Mouse (Mus musculus) embryo, embryonic 10 days (tissue): Measurements from ENCODE around the gene Acot13.
"Not testable (repeated sequence)": the region's sequence is repeated elsewhere in the genome, so short reads cannot be mapped to it uniquely, and the experiment has no call there.

Experiments used
- DNase-seq: peaks from one replicate; pipeline ENCODE4 v3.0.0-alpha.2; 2015; ENCODE audit warnings: low spot score

The Acot13 gene

GRCm38 (mm10) chr13:24831353-24832130 lies at the start of gene Acot13, which contains the start of gene Tdp2:
Acot13 (minus strand) TSS chr13:24831540.
Tdp2 (plus strand) TSS chr13:24831679.
- peak; percentile 97 for DNase-seq

- no peak for DNase-seq
Measured at GRCm38 (mm10) chr13:24880704-24881103, 49.4 kb upstream of the Acot13 start.

- no peak for DNase-seq
Measured at GRCm38 (mm10) chr13:24880208-24880607, 48.9 kb upstream of the Acot13 start.

GRCm38 (mm10) chr13:24879359-24880040 lies 48.2 kb upstream of the Acot13 start:
- DNase-seq = no peak

- DNase-seq = no peak
Measured at GRCm38 (mm10) chr13:24868233-24868632, 36.9 kb upstream of the Acot13 start.

- DNase-seq = no peak
Measured at GRCm38 (mm10) chr13:24867789-24868188, 36.4 kb upstream of the Acot13 start.

GRCm38 (mm10) chr13:24866430-24867402 lies 35.4 kb upstream of the Acot13 start:
- DNase-seq = peak; percentile 23

GRCm38 (mm10) chr13:24862520-24862919 lies 31.2 kb upstream of the Acot13 start:
- DNase-seq = peak; percentile 57

GRCm38 (mm10) chr13:24862021-24862420 lies 30.7 kb upstream of the Acot13 start:
- DNase-seq = no peak

- no peak for DNase-seq
Measured at GRCm38 (mm10) chr13:24861084-24861483, 29.7 kb upstream of the Acot13 start.

GRCm38 (mm10) chr13:24859115-24859514 lies 27.8 kb upstream of the Acot13 start:
- no peak for DNase-seq

GRCm38 (mm10) chr13:24852570-24852969 lies 21.2 kb upstream of the Acot13 start:
- no peak for DNase-seq

- DNase-seq = peak; percentile 1
Measured at GRCm38 (mm10) chr13:24851989-24852388, 20.6 kb upstream of the Acot13 start.

- peak; percentile 2 for DNase-seq
Measured at GRCm38 (mm10) chr13:24849318-24849717, 18.0 kb upstream of the Acot13 start.

- peak; percentile 83 for DNase-seq
Measured at GRCm38 (mm10) chr13:24844983-24845955, 13.9 kb upstream of the Acot13 start, which contains the start of gene D130043K22Rik. D130043K22Rik (plus strand) TSS chr13:24845135.

- no peak for DNase-seq
Measured at GRCm38 (mm10) chr13:24841702-24842101, 10.4 kb upstream of the Acot13 start.

- no peak for DNase-seq
Measured at GRCm38 (mm10) chr13:24839831-24840230, 8.5 kb upstream of the Acot13 start.

- not testable (repeated sequence) for DNase-seq
Measured at GRCm38 (mm10) chr13:24837765-24838164, 6.4 kb upstream of the Acot13 start.

- DNase-seq = no peak
Measured at GRCm38 (mm10) chr13:24832811-24833155, 1.4 kb upstream of the Acot13 start.

- DNase-seq = peak; percentile 62
Measured at GRCm38 (mm10) chr13:24832131-24832810, 931 bp upstream of the Acot13 start.
